Mouse (Mus musculus) forebrain, embryonic 14.5 days (tissue): ENCODE data around the gene Zfp239. TPM values are rescaled to one million over a fixed set of nuclear protein-coding genes. Genes with fewer than 3 reads are reported as not detected.
A peak's percentile ranks its signal among the peaks of the same experiment; 100 is the strongest.

Source experiments
- ATAC-seq: fragments of 200-750 bp; cut with Nextera tagmentation; 2 replicates; pipeline ENCODE4 v1.8.0; 2017; ENCODE audit warnings: mild to moderate bottlenecking, moderate library complexity
- DNase-seq: peaks from one replicate; pipeline ENCODE4 v3.0.0-alpha.2; 2015; ENCODE audit warnings: low spot score
- H3K27ac ChIP-seq: fragments of 300-500 bp; sonication (generic); 2 replicates; pipeline ENCODE4 v1.5.1; 2014; ENCODE audit warnings: low read depth, mild to moderate bottlenecking, control low read depth, low read length, moderate library complexity
- H3K27me3 ChIP-seq: fragments of 300-500 bp; sonication (generic); replicated peaks from 2 replicates; pipeline ENCODE4 v1.6.1; 2014; ENCODE audit warnings: low read length, control low read depth, mixed read lengths; ENCODE audit not compliant: control insufficient read depth, insufficient read depth
- H3K36me3 ChIP-seq: fragments of 300-500 bp; sonication (generic); 2 replicates; pipeline ENCODE4 v1.6.1; 2014; ENCODE audit warnings: low read length, control low read depth; ENCODE audit not compliant: control insufficient read depth, insufficient read depth
- H3K4me1 ChIP-seq: fragments of 300-500 bp; sonication (generic); 2 replicates; pipeline ENCODE4 v1.6.1; 2014; ENCODE audit warnings: antibody characterized with exemption, low read length, control low read depth; ENCODE audit not compliant: control insufficient read depth, insufficient read depth
- H3K4me2 ChIP-seq: fragments of 300-500 bp; sonication (generic); 2 replicates; pipeline ENCODE4 v1.6.1; 2014; ENCODE audit warnings: mild to moderate bottlenecking, control low read depth, low read length
- H3K4me3 ChIP-seq: fragments of 300-500 bp; sonication (generic); 2 replicates; pipeline ENCODE4 v1.5.1; 2014; ENCODE audit warnings: low read depth, low read length, control low read depth
- H3K9ac ChIP-seq: fragments of 300-500 bp; sonication (generic); 2 replicates; pipeline ENCODE4 v1.6.1; 2014; ENCODE audit warnings: mild to moderate bottlenecking, low read length, control low read depth, moderate library complexity
- H3K9me3 ChIP-seq: fragments of 300-500 bp; sonication (generic); replicated peaks from 2 replicates; pipeline ENCODE4 v1.6.1; 2016; ENCODE audit warnings: low read length, control low read depth, mixed read lengths; ENCODE audit not compliant: control insufficient read depth
- WGBS: fragments of 180-500 bp; shearing (Covaris S2); extraction: QIAGEN DNeasy Blood & Tissue Kit; methylation state at CpG from one replicate; pipeline ENCODE4 v1.1.7; 2014; 5-methylcytosine and 5-hydroxymethylcytosine counted together
- polyA plus RNA-seq: library from polyadenylated mRNA; unstranded; fragments of >200 nt; fragmentation: Nextera tagmentation; extraction: Ambion mirVana; gene quantifications from 2 replicates; pipeline ENCODE4 v1.2.1, GENCODE M21; 2014

The Zfp239 gene
- polyA plus RNA-seq, 1 experiment from 2014 or later, result 14.9 TPM

- Histone ChIP-seq H3K4me2 (no peak overlapping the region), H3K27me3 (no peaks in the 10 kb centered on the region), H3K9me3 (no peaks in the 10 kb centered on the region), H3K9ac (no peak overlapping the region), H3K4me1 (no peaks in the 10 kb centered on the region), H3K36me3 (no peaks in the 10 kb centered on the region), H3K27ac (no peak overlapping the region), H3K4me3 (no peak overlapping the region)
- WGBS, result 91% methylated on average over 2 of the region's 2 CpGs
- ATAC-seq, result no peak
- DNase-seq, result no peak
These were observed 24.0 kb downstream of the Zfp239 start for GRCm38 (mm10) chr6:117885943-117886342.

- H3K4me3 ChIP-seq, result no peak overlapping the region
- H3K4me2 ChIP-seq, result no peak overlapping the region
- H3K27me3 ChIP-seq, result no peaks in the 10 kb centered on the region
- H3K36me3 ChIP-seq, result no peaks in the 10 kb centered on the region
- 50% methylated on average over 1 of the region's 1 CpGs for WGBS
- no peaks in the 10 kb centered on the region for H3K9me3 ChIP-seq
- H3K4me1 ChIP-seq, result no peaks in the 10 kb centered on the region
- no peak for ATAC-seq
- DNase-seq, result no peak
- no peak overlapping the region for H3K27ac ChIP-seq
- H3K9ac ChIP-seq, result no peak overlapping the region
These were observed 26.1 kb downstream of the Zfp239 start for GRCm38 (mm10) chr6:117888032-117888431.

DNA sequence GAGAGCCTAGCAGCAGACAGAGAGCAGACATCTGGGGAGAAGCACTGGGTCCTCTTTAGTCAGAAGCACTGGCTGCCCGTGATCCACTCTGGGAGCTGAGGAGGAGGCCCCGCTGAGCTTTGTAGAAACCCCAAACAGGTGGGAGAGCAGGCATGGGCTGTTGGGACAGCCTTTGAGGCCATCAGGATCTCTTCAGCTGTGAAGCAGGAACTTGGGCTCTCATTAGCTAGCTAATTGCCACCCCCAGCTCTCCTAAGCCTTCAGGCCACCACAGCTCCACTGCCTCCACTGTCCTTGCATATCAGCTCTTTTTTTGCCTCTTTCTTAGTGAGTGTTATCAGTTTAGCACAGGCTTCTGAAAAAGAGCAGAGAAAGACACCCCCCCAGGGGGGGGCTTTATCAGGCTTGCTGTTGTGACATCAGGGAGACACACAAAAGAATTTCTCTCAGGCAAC, 26.8 kb downstream of the Zfp239 start:
- Histone ChIP-seq H3K4me1 (no peaks in the 10 kb centered on the region), H3K4me2 (no peak overlapping the region), H3K36me3 (no peaks in the 10 kb centered on the region), H3K27ac (no peak overlapping the region), H3K27me3 (no peaks in the 10 kb centered on the region), H3K9ac (peak overlapping the region; percentile 21; the same call in 1 of the 2 replicates), H3K4me3 (no peak overlapping the region), H3K9me3 (no peaks in the 10 kb centered on the region)
- DNase-seq, result no peak
- no peak for ATAC-seq
- WGBS, result 49% methylated on average over 2 of the region's 2 CpGs

- H3K27me3 ChIP-seq, result no peaks in the 10 kb centered on the region
- no peak for ATAC-seq
- no peaks in the 10 kb centered on the region for H3K4me1 ChIP-seq
- DNase-seq, result no peak
- H3K4me2 ChIP-seq, result no peak overlapping the region
- 89% methylated on average over 6 of the region's 6 CpGs for WGBS
- no peak overlapping the region for H3K9ac ChIP-seq
- no peaks in the 10 kb centered on the region for H3K36me3 ChIP-seq
- H3K9me3 ChIP-seq, result no peaks in the 10 kb centered on the region
- H3K27ac ChIP-seq, result no peak overlapping the region
- no peak overlapping the region for H3K4me3 ChIP-seq
These were observed 28.4 kb downstream of the Zfp239 start for GRCm38 (mm10) chr6:117890257-117890656.

DNA sequence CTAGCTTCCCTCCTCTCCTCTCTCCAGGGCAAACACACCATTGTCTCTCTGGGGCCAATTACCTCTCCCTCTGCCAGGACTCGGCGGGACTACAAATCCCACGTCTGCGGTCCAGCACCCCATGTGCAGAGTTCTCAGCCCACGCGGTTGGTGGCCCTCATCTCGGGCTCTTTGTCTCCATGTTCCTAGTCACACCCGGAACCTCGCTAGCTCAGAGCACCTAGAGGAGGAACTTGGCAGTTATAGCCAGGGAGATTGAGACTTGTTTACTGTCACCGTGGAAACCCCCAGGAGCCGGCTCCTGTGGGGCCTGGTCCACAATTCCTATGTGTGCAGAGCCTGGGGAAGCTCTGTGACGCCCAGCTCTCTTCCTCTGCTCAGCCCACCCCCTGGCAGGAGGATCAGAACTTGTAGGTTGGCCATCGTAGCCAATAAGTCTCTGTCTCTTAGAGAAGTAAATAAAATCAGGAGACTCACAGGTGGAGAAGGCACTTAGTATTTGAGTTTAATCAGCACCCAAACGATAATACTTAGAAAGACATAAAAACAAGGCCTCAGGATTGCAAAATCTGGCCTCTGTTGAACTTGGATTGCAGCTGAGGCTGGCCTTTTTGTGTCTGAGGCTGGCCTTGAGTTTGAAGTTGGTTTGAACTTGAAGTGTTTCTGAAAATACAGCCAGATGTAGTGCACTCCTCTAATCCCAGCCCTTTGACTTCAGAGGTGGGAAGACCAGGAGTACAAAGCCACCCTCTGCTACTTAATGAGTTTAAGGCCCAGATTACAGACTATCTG, 29.7 kb downstream of the Zfp239 start:
- no peak overlapping the region for H3K9ac ChIP-seq
- no peak overlapping the region for H3K4me2 ChIP-seq
- ATAC-seq, result no peak
- WGBS, result 71% methylated on average over 14 of the region's 14 CpGs
- no peaks in the 10 kb centered on the region for H3K4me1 ChIP-seq
- no peaks in the 10 kb centered on the region for H3K27me3 ChIP-seq
- no peak overlapping the region for H3K4me3 ChIP-seq
- H3K36me3 ChIP-seq, result no peaks in the 10 kb centered on the region
- no peaks in the 10 kb centered on the region for H3K9me3 ChIP-seq
- no peak overlapping the region for H3K27ac ChIP-seq
- no peak for DNase-seq

DNA sequence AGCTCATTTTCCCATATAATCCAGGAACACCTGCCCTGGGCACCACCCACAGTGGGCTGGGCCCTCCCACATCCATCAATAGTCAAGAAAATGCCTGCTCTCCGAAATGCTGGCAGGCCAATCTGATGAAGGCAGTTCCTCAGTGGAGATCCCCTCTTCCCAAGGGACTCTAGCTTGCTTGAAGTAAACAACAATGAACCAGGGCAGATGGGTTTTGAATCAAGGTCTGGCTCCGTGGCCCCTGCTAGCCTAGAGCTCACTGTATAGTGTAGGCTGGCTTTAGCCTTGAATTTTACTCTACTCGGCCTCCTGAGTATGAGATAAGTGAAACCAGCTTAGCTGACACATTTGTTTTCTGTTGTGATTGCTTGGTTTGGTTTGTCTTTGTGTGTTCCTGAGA, 30.5 kb downstream of the Zfp239 start:
- Histone ChIP-seq H3K9ac (no peak overlapping the region), H3K4me1 (no peaks in the 10 kb centered on the region), H3K27me3 (no peaks in the 10 kb centered on the region), H3K9me3 (no peaks in the 10 kb centered on the region), H3K36me3 (no peaks in the 10 kb centered on the region), H3K4me3 (no peak overlapping the region), H3K27ac (no peak overlapping the region), H3K4me2 (no peak overlapping the region)
- no peak for ATAC-seq
- DNase-seq, result no peak
- 76% methylated on average over 3 of the region's 3 CpGs for WGBS

GRCm38 (mm10) chr6:117893435-117893834, 31.5 kb downstream of the Zfp239 start:
- Histone ChIP-seq H3K27ac (no peak overlapping the region), H3K36me3 (no peaks in the 10 kb centered on the region), H3K4me1 (no peaks in the 10 kb centered on the region), H3K9me3 (no peaks in the 10 kb centered on the region), H3K27me3 (no peaks in the 10 kb centered on the region), H3K4me3 (no peak overlapping the region), H3K4me2 (no peak overlapping the region), H3K9ac (no peak overlapping the region)
- no peak for ATAC-seq
- DNase-seq, result no peak
- WGBS, result 88% methylated on average over 2 of the region's 2 CpGs

DNA sequence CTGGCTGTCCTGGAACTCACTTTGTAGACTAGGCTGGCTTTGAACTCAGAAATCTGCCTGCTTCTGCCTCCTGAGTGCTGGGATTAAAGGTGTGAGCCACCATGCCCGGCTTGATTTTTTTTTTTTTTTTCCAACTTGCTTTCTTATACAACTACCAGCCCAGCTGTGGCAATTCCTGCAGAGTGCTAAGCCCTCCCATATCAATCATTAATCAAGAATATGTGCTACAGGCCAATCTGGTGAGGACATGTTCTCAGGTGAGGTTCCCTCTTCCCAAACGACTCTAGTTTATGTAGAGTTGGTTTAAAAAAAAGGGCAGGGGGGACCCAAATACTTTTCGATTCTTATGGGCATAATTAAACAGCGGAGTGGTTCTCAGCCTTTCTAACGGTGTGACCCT, 35.9 kb downstream of the Zfp239 start:
- H3K27ac ChIP-seq, result no peak overlapping the region
- no peak overlapping the region for H3K4me3 ChIP-seq
- H3K27me3 ChIP-seq, result no peaks in the 10 kb centered on the region
- no peak overlapping the region for H3K9ac ChIP-seq
- H3K4me1 ChIP-seq, result no peaks in the 10 kb centered on the region
- H3K4me2 ChIP-seq, result no peak overlapping the region
- no peaks in the 10 kb centered on the region for H3K9me3 ChIP-seq
- no peaks in the 10 kb centered on the region for H3K36me3 ChIP-seq
- ATAC-seq (no peak), DNase-seq (no peak)
- WGBS, result 82% methylated on average over 5 of the region's 5 CpGs
